Mouse (Mus musculus) thymus, adult 2 months (tissue): ENCODE measurements at regions not wholly inside any gene's neighbourhood (a gene's known extent, or its start where the extent isn't known, plus 50 kb on each side); places are given as distances from the start of the nearest gene placed in this dataset.

Experiments used
- CTCF ChIP-seq: fragments of 200-500 bp; IDR thresholded peaks from 2 replicates; pipeline ENCODE4 v1.5.1; 2012; ENCODE audit warnings: mild to moderate bottlenecking, control low read depth, low read length, moderate library complexity, borderline replicate concordance; ENCODE audit not compliant: control insufficient read depth, poor library complexity, insufficient read depth; ENCODE audit errors: extremely low read depth
- POLR2A ChIP-seq: fragments of 200-500 bp; IDR thresholded peaks from 2 replicates; pipeline ENCODE4 v1.6.1; 2012; ENCODE audit warnings: mild to moderate bottlenecking, low read length, control low read depth, moderate library complexity; ENCODE audit not compliant: control insufficient read depth, poor library complexity, insufficient read depth; ENCODE audit errors: extremely low read depth

GRCm38 (mm10) chr5:106051026-106051425 lies 174.7 kb downstream of the Zfp326 start:
- no peak for TF ChIP-seq CTCF
- TF ChIP-seq POLR2A: no peak
